Mouse (Mus musculus): ENCODE measurements at regions not wholly inside any gene's neighbourhood (a gene's known extent, or its start where the extent isn't known, plus 50 kb on each side); places are given as distances from the start of the nearest gene placed in this dataset.

DNA sequence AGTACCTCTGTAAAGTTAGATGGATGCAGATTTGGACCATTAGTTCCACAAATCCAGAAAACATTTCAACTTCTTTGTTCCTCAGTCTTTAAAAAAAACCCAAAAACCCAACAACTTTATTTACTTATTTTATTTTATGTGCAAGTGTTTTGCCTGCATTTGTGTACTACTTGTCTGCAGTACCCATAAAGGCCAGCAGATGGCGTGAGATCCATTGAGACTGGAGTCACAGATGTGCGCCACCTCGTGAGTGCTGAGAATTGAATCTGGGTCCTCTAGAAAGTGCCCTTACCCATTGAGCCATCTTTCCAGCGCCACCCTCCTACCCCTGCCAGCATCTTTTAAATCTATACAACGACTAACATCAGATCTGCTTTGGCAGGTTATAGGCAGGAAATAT lies 53.0 kb downstream of the Gm12689 start:
- peak; percentile 81 for TF ChIP-seq CTCF (IDR thresholded peaks at IDR 0.05; ENCODE audit: low read depth, low read length)
- TF ChIP-seq POLR2A (IDR thresholded peaks at IDR 0.05; ENCODE audit: insufficient read depth, low read length) = no peak

Data from ES-Bruce4 (cell line).